Mouse (Mus musculus) T-cell, adult 2 months (primary cell): ENCODE measurements around the gene Spen.
A peak's percentile ranks its signal among the peaks of the same experiment; 100 is the strongest.

ENCODE experiments used
- DNase-seq: peaks from one replicate; pipeline ENCODE4 v3.0.0; 2022; ENCODE audit warnings: low spot score

Spen gene

DNA sequence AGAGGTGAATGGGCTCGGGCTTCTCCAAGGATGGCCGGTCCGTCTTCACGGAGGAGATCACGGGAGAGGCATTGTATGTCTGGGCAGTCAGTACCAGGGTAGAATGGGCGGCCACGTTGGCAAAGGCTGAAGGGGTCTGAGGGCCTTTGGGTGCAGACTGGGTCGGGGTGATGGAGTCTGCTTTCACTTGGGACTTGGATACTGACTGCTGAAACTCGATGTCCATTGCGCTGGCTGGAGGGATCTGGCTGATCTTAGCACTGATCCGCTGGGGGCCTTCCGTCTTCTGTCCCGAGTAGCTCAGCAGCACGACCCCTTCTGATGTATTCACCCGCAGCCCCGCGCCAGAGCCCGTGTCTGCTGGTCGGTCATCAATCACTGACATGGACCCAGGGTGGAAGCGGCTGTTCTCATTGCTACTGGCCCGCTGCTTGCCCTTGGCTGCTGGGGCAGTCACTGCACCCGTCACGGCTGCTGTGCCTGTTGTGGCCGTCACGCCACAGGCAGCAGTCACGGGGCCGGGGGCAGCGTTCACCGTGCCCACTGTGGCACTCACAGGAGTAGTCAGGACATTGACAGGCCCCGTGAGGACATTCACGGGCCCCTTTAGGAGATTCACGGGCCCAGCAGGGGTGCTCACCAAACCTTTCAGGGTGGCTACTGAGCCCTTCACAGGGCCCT, 65.6 kb downstream of the Spen start:
- DNase-seq, result no peak

GRCm38 (mm10) chr4:141471491-141471890, 66.9 kb downstream of the Spen start:
- no peak for DNase-seq

- DNase-seq, result no peak
Measured at GRCm38 (mm10) chr4:141469343-141469742, 69.1 kb downstream of the Spen start.

GRCm38 (mm10) chr4:141468576-141468975, 69.8 kb downstream of the Spen start:
- no peak for DNase-seq

GRCm38 (mm10) chr4:141467581-141467927, 70.8 kb downstream of the Spen start:
- no peak for DNase-seq

- no peak for DNase-seq
Measured at GRCm38 (mm10) chr4:141466844-141467580, 71.4 kb downstream of the Spen start.

- DNase-seq, result no peak
Measured at GRCm38 (mm10) chr4:141466289-141466795, 72.1 kb downstream of the Spen start.

DNA sequence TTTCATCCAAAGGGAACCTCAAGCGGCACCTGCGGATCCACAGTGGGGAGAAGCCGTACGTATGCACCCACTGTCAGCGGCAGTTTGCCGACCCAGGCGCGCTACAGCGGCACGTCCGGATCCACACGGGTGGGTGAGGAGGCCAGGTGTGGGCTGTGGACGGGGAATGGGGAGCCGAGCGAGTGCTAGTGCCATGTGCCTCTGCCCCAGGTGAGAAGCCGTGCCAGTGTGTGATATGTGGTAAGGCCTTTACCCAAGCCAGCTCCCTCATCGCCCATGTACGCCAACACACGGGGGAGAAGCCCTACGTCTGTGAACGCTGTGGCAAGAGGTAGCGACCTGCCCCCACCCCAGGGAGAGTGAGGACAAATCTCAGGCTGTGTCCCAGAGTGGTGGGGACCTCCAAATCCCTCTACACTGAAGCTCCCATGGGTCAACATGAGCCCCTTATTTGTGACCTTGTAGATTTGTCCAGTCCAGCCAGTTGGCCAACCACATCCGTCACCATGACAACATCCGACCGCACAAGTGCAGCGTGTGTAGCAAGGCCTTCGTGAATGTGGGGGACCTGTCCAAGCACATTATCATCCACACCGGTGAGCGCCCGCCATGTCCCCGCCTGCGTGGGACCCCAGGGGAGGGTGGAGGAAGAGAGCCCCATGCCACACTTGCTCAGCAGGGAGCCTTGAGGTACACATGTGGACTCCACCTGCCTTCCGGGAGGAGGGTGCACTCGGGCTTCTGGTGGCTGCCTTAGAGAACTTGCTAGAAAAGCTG, 72.7 kb downstream of the Spen start:
- DNase-seq, result no peak

- DNase-seq, result no peak
Measured at GRCm38 (mm10) chr4:141464722-141465121, 73.7 kb downstream of the Spen start.

DNA sequence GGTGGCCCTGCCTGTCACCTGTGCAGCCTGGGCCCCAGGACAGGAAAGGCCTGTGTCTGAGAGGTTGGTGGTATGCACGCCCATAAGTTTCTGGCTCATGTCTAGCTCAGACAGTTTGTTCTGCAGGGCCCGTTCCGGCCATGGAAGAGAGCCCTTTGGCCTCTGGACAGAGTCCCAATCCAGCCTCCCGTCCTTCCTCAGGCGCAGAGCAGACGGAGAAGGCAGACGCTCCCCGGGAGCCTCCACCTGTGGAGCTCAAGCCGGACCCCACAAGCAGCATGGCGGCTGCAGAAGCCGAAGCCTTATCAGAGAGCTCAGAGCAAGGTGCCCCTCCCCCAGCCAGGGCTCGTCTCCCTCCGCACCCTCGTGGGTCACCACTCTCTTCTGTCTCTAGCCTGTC, 74.9 kb downstream of the Spen start:
- DNase-seq, result no peak

DNA sequence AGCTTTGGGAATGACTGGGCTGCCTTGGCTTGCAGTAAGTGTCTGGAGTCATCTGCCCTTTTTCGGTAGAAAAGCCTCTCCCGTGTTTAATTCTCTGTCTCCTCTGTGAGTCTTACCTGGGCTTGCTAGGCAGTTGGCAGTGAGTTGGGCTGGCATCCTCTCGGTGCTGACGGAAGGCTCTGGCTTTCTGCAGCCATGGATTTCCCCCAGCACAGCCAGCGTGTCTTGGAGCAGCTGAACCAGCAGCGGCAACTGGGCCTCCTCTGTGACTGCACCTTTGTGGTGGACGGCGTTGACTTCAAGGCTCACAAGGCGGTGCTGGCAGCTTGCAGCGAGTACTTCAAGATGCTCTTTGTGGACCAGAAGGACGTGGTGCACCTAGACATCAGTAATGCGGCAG, 76.8 kb downstream of the Spen start:
- no peak for DNase-seq

DNA sequence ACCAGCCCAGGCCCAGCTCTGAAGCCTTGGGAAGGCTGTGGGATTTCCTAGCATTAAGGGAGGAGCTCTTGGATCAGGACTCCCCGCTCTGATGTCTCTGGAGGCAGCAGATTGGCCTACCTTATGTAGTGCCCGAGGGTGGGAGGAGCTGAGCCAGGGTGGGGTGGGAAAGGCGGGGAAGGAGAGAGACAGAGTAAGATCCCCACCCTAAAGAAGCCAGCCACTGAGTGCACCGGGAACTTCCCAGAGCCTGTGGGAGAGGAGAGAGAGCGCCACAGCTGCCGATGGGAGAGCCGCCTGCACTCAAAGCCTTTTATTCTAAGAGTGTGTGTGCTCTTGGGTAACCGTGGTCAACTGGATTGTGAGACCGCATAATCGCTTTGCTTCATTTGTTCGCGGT, 77.3 kb downstream of the Spen start:
- DNase-seq, result no peak

- no peak for DNase-seq
Measured at GRCm38 (mm10) chr4:141460481-141460880, 77.9 kb downstream of the Spen start.

DNA sequence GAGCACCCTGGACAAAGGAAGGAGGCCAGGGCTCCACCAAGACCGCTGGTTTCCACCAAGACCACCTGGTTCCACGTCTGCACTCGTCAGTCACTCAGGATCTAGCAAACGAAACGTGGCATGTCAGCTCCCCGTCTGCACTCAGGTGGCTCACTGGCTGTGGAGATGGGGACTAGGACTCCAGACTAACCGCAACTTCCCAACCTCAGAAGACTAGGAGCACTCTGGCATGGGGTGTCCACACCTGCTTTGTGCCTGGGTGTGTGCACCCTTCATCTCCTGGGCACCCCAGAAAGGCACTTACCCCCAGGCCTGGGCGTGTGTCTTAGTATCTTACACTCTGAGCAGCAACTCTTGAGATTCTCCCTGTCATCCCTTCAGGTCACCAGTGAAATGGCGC, 78.6 kb downstream of the Spen start:
- DNase-seq, result no peak

- DNase-seq, result no peak
Measured at GRCm38 (mm10) chr4:141458888-141459287, 79.5 kb downstream of the Spen start.

DNA sequence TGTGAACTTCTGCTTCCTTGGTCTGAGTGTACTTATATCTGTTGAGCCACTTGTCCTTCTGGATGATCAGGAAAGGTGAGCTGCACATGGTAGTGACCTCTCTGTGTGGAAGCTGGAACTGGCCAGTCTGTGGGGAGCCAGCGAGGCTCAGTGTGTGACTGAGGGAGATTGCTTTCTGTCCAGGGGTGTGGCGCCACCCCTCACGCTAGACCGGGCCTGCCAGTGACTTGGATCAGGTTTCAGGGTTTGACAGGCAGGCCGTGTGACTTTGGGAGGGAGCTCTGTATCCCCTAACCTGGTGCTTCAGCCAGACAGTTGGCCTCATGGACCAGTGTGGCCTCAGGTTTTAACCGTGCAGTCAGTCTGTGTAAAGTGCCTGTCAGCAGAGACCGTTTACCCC, 80.2 kb downstream of the Spen start:
- no peak for DNase-seq

DNA sequence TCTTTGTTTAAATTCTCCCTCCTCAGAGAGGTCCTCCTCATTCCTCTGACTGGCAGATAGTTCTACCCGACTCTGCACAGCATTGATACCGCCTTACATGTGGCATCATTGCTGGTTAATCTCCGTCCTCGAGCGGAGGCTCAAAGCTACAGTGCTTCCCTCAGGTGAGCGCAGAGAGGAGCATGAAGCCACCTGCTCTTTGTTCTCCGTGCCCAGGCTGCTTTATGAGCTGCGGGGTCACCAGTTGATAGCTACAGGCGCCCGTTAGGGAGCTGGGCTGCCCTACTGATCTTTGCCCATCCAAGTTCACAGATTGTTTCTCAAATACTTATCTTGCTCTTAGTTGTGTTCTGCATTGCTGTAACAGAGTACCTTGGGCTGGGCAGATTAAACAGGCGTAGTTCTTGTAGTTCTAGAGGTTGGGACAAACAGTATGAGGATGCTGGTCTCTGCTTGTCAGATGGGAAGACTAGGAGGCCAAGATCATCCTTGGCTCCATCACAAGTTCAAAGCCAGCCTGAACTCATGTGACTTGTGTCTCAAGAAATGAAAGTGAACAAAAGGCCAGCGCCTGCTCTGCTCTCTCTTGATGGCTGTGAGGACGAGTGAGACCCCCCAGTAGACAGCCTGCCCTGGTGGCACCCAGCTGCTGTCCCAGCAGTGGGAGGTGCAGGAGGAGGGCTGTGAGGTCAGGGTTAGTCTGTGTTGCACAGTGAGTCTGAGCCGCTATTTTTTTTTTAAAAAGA, 82.0 kb downstream of the Spen start:
- no peak for DNase-seq

DNA sequence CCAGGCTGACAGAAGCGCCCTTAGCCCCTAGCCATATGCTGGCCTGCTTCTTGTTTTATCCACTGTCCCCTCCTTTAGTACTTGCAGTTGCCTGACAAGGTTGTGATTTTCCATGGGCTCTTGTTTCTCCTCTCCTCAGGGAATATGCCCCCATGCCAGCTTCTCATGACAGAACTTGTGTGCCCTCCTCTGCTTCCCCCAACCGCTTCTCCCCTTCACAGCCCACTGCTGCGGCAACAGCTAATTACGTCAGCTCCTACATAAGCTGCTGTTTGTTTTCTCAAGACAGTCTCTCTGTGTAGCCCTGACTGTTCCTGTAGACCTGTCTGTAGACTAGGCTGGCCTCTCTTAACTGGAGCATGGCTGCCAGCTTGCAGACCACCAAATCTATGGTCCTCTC, 82.9 kb downstream of the Spen start:
- no peak for DNase-seq

DNA sequence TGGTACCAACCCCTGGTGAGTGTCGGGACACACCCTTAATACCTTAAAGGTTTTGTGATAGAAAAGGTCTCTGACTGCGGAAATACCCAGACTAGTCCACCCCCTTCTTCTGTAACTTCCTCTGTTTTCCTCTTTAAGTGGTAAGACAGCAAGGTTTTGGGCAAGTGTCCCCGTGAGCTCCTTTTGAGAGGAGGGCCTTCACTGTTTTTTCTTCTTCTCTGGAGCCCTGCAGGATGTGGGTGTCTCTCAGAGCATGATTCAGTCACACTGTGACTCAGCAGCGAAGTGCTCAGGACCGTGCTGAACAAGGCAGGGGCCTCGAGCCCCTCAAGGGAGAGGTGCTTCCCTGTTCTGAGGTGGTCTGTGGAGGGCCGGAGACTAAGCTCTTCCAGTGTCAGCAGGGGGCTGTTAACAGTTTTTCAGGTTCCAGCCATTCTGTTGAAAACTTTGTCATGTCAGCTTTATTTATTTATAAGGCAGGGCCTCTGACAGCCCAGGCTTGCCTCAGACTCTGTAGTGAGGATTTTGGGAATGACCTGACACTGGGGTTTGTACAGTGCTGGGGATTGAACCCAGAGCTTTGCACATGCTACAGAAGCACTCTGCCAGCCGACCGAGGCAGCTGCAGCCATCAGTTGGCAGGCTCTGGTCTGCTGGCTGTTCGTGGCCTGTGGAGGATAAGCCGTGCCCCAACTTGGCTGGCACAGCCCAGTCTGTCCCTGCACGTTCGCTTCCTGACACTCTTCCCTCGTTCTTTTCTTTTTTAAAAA, 83.6 kb downstream of the Spen start:
- DNase-seq, result peak; percentile 82

DNA sequence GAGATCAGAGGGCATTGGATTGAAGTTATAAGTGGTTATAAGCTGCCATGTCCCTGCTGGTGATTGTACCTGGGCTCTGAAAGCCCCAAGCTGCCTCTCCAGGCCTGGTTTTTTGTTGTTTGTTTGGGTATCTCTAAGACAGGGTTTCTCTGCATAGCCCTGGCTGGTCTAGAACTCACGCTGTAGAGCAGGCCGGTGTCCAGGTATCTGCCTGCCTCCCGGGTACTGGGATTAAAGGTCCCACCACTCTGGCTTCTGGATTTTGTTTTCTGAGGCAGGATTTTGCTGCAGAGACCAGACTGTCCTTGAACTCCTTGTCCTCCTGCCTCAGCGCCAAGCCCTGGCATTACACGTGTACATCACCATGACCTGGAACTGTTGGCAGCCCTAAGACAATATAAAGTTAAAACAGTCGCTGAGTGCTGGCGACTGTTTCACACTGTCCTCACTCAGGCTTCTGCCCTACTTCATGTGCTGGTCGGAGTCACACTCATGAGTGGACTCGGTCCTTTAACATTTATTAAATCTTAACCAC, 86.4 kb downstream of the Spen start:
- no peak for DNase-seq

DNA sequence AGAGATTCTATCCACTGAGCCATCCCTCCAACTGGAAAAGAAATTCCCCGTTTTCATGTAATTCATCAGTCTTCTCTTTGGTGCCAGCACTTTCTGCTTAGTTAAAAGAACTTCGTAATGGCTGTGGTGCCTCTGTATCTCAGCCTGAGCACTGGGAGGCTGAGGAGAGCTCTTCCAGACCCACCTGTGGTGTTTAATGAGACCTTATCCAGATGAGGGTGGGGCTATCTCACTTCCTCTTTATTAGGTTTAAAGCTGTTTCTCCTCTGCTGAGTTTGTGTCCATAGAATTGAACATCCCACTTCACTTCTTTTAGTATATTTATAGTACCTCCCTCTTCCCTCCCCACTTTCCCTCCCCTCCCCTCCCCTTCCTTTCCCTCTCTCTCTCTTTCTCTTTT, 87.1 kb downstream of the Spen start:
- DNase-seq, result no peak
